Mouse (Mus musculus): ENCODE results near the gene Tbc1d22a. TPM values are rescaled to one million over a fixed set of nuclear protein-coding genes. Genes with fewer than 3 reads are reported as not detected.

Tbc1d22a gene
- polyA plus RNA-seq, 1 experiment = 30.5 TPM

- TF ChIP-seq MYOD1 (IDR thresholded peaks at IDR 0.05; ENCODE audit: control insufficient read depth in 1 of 3, insufficient read length in 2 of 3, low read depth in 2 of 3) (no peak), MYOG (IDR thresholded peaks at IDR 0.05; ENCODE audit: control insufficient read depth in 1 of 3, insufficient read depth in 1 of 3, insufficient read length in 2 of 3, low read depth in 2 of 3) (no peak), TCF12 (IDR thresholded peaks at IDR 0.05; ENCODE audit: insufficient read depth, poor library complexity, severe bottlenecking) (no peak), TCF3 (IDR thresholded peaks at IDR 0.05; ENCODE audit: insufficient read length, low read depth) (no peak), CEBPB (IDR thresholded peaks at IDR 0.05; ENCODE audit: insufficient read depth, poor library complexity, severe bottlenecking) (no peak)
- Histone ChIP-seq H3K36me3 (ENCODE audit: control insufficient read depth, insufficient read depth) (no peaks in the 10 kb centered on the region), H3K4me2 (ENCODE audit: low read depth) (no peak overlapping the region), H3ac (ENCODE audit: control insufficient read depth, insufficient read length) (no peak overlapping the region), H3K27me3 (ENCODE audit: control insufficient read depth, insufficient read depth, insufficient read length) (no peaks in the 10 kb centered on the region), H3K4me3 (no peak overlapping the region), H3K79me2 (ENCODE audit: control insufficient read depth, insufficient read depth) (no peaks in the 10 kb centered on the region)
These were observed 273.1 kb downstream of the Tbc1d22a start for GRCm38 (mm10) chr15:86487359-86487758.

- TF ChIP-seq MYOG (IDR thresholded peaks at IDR 0.05; ENCODE audit: control insufficient read depth in 1 of 3, insufficient read depth in 1 of 3, insufficient read length in 2 of 3, low read depth in 2 of 3) (no peak), MYOD1 (IDR thresholded peaks at IDR 0.05; ENCODE audit: control insufficient read depth in 1 of 3, insufficient read length in 2 of 3, low read depth in 2 of 3) (no peak), REST (IDR thresholded peaks at IDR 0.05; ENCODE audit: insufficient read depth, insufficient read length) (no peak), CEBPB (IDR thresholded peaks at IDR 0.05; ENCODE audit: insufficient read depth, poor library complexity, severe bottlenecking) (no peak), MAX (IDR thresholded peaks at IDR 0.05; ENCODE audit: low read depth) (no peak), POLR2AphosphoS2 (IDR thresholded peaks at IDR 0.05; ENCODE audit: insufficient read length, low read depth) (no peak), TCF3 (IDR thresholded peaks at IDR 0.05; ENCODE audit: insufficient read length, low read depth) (no peak), E2F4 (IDR thresholded peaks at IDR 0.05; ENCODE audit: insufficient read depth) (no peak), POLR2A (IDR thresholded peaks at IDR 0.05; ENCODE audit: insufficient read length, low read depth) (no peak), SRF (IDR thresholded peaks at IDR 0.05; ENCODE audit: control insufficient read depth, insufficient read length, low read depth) (no peak), USF1 (IDR thresholded peaks at IDR 0.05; ENCODE audit: low read depth) (no peak), TCF12 (IDR thresholded peaks at IDR 0.05; ENCODE audit: insufficient read depth, poor library complexity, severe bottlenecking) (no peak)
These were observed 277.3 kb downstream of the Tbc1d22a start for GRCm38 (mm10) chr15:86491434-86492099.

GRCm38 (mm10) chr15:86492636-86493035 is 278.4 kb downstream of the Tbc1d22a start:
- Histone ChIP-seq H3K4me2 (ENCODE audit: low read depth) (no peak overlapping the region), H3K36me3 (ENCODE audit: control insufficient read depth, insufficient read depth) (no peaks in the 10 kb centered on the region), H3K79me2 (ENCODE audit: control insufficient read depth, insufficient read depth) (no peaks in the 10 kb centered on the region), H3ac (ENCODE audit: control insufficient read depth, insufficient read length) (no peak overlapping the region), H3K27me3 (ENCODE audit: control insufficient read depth, insufficient read depth, insufficient read length) (no peaks in the 10 kb centered on the region), H3K4me3 (no peak overlapping the region)
- no peak for TF ChIP-seq CEBPB (IDR thresholded peaks at IDR 0.05; ENCODE audit: insufficient read depth, poor library complexity, severe bottlenecking)
- TF ChIP-seq REST (IDR thresholded peaks at IDR 0.05; ENCODE audit: insufficient read depth, insufficient read length) = no peak
- TF ChIP-seq POLR2AphosphoS2 (IDR thresholded peaks at IDR 0.05; ENCODE audit: insufficient read length, low read depth) = no peak
- TF ChIP-seq SRF (IDR thresholded peaks at IDR 0.05; ENCODE audit: control insufficient read depth, insufficient read length, low read depth) = no peak
- no peak for TF ChIP-seq MYOD1 (IDR thresholded peaks at IDR 0.05; ENCODE audit: control insufficient read depth in 1 of 3, insufficient read length in 2 of 3, low read depth in 2 of 3)
- TF ChIP-seq USF1 (IDR thresholded peaks at IDR 0.05; ENCODE audit: low read depth) = no peak
- TF ChIP-seq E2F4 (IDR thresholded peaks at IDR 0.05; ENCODE audit: insufficient read depth) = no peak
- no peak for TF ChIP-seq TCF3 (IDR thresholded peaks at IDR 0.05; ENCODE audit: insufficient read length, low read depth)
- no peak for TF ChIP-seq MYOG (IDR thresholded peaks at IDR 0.05; ENCODE audit: control insufficient read depth in 1 of 3, insufficient read depth in 1 of 3, insufficient read length in 2 of 3, low read depth in 2 of 3)
- TF ChIP-seq POLR2A (IDR thresholded peaks at IDR 0.05; ENCODE audit: insufficient read length, low read depth) = no peak
- TF ChIP-seq TCF12 (IDR thresholded peaks at IDR 0.05; ENCODE audit: insufficient read depth, poor library complexity, severe bottlenecking) = no peak
- TF ChIP-seq MAX (IDR thresholded peaks at IDR 0.05; ENCODE audit: low read depth) = no peak

More at GRCm38 (mm10) chr15:86491434-86492099, 277.3 kb downstream of the Tbc1d22a start:
- Histone ChIP-seq H3K79me2 (ENCODE audit: control insufficient read depth, insufficient read depth) (no peaks in the 10 kb centered on the region), H3K4me2 (ENCODE audit: low read depth) (no peak overlapping the region), H3K36me3 (ENCODE audit: control insufficient read depth, insufficient read depth) (no peaks in the 10 kb centered on the region), H3ac (ENCODE audit: control insufficient read depth, insufficient read length) (no peak overlapping the region), H3K27me3 (ENCODE audit: control insufficient read depth, insufficient read depth, insufficient read length) (no peaks in the 10 kb centered on the region), H3K4me3 (no peak overlapping the region)

- TF ChIP-seq SRF (IDR thresholded peaks at IDR 0.05; ENCODE audit: control insufficient read depth, insufficient read length, low read depth) (no peak), TCF12 (IDR thresholded peaks at IDR 0.05; ENCODE audit: insufficient read depth, poor library complexity, severe bottlenecking) (no peak), USF1 (IDR thresholded peaks at IDR 0.05; ENCODE audit: low read depth) (no peak), E2F4 (IDR thresholded peaks at IDR 0.05; ENCODE audit: insufficient read depth) (no peak), CEBPB (IDR thresholded peaks at IDR 0.05; ENCODE audit: insufficient read depth, poor library complexity, severe bottlenecking) (no peak), MAX (IDR thresholded peaks at IDR 0.05; ENCODE audit: low read depth) (no peak), MYOG (IDR thresholded peaks at IDR 0.05; ENCODE audit: control insufficient read depth in 1 of 3, insufficient read depth in 1 of 3, insufficient read length in 2 of 3, low read depth in 2 of 3) (no peak), MYOD1 (IDR thresholded peaks at IDR 0.05; ENCODE audit: control insufficient read depth in 1 of 3, insufficient read length in 2 of 3, low read depth in 2 of 3) (no peak), REST (IDR thresholded peaks at IDR 0.05; ENCODE audit: insufficient read depth, insufficient read length) (no peak), POLR2AphosphoS2 (IDR thresholded peaks at IDR 0.05; ENCODE audit: insufficient read length, low read depth) (no peak), TCF3 (IDR thresholded peaks at IDR 0.05; ENCODE audit: insufficient read length, low read depth) (no peak), POLR2A (IDR thresholded peaks at IDR 0.05; ENCODE audit: insufficient read length, low read depth) (no peak)
- Histone ChIP-seq H3K36me3 (ENCODE audit: control insufficient read depth, insufficient read depth) (no peaks in the 10 kb centered on the region), H3K4me3 (no peak overlapping the region), H3K79me2 (ENCODE audit: control insufficient read depth, insufficient read depth) (no peaks in the 10 kb centered on the region), H3K4me2 (ENCODE audit: low read depth) (no peak overlapping the region), H3ac (ENCODE audit: control insufficient read depth, insufficient read length) (no peak overlapping the region), H3K27me3 (ENCODE audit: control insufficient read depth, insufficient read depth, insufficient read length) (no peaks in the 10 kb centered on the region)
These were observed 281.9 kb downstream of the Tbc1d22a start for GRCm38 (mm10) chr15:86496209-86496608.
